Mouse (Mus musculus): ENCODE measurements around the gene Gm2022. TPM values are rescaled to one million over a fixed set of nuclear protein-coding genes. Genes with fewer than 3 reads are reported as not detected.
"Not testable (repeated sequence)": the region's sequence is repeated elsewhere in the genome, so short reads cannot be mapped to it uniquely, and the experiment has no call there.

Gm2022 gene
- polyA plus RNA-seq (2011; ENCODE audit: insufficient read length, low read depth, missing spikeins), result not detected in 2 replicates

DNA sequence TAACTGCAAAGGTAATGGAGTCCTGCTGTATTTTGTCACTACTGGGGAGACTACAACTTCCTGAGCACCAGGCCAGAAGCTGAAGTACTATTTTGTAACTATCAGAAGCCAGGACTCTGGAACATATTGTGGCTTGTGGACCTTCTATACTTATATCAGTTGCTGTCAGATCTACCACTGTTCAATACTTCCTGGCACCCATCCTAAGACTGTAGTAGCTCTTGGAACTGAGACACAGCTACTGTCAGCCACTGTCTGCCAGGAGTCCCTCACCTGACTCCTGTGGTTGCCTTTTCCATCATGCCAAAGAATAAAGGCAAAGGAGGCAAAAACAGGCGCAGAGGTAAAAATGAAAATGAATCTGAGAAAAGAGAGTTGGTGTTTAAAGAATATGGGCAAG, at the start of gene Gm2022:
Gene Gm2022 (plus strand): TSS at position 301 of the 400 bp plus-strand sequence.
- not testable (repeated sequence) for H3K4me1 ChIP-seq (ENCODE audit: control insufficient read depth, insufficient read depth, low read length); H3K27ac ChIP-seq (ENCODE audit: insufficient read depth, low read length); H3K4me3 ChIP-seq (ENCODE audit: insufficient read depth, low read length)

DNA sequence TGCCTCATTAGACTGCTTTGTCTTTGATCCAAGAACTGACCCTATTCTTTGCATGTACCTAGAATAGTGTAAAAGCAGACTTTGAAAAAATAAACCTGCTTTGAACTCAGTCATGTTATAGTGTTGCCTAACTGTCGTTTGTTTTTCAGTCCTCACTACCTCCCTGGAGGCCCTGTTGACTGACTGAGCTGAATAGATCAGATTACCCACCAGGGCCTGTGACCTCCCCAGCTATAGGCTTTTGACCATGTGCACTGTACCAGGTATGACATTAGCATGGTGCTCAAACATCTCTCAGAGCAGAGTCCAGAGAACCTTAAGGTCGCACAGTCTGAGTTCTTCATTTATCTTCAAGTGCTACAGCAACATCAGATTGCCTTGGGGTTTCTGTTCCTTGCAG, 44.5 kb upstream of the Gm2022 start:
- not testable (repeated sequence) for H3K27ac ChIP-seq (ENCODE audit: insufficient read depth, low read length)

DNA sequence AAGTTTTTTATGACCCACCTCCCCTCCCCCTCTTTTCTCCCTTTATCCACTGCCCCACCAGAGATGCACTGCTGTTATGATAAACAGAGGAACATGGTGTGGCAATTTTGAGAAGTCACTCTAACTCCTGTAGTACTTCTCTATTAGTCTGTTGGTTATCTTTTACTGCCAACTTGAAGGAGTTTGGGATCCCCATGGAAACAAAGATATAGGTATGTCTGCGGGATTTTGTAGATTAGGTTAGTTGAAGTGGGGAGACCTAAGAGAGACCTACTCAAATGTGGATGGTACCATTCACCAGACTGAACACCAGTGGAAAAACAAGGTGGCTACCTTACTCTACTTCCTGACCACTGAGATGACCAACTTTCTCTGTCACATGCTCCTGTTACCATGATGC, 39.1 kb upstream of the Gm2022 start:
- not testable (repeated sequence) for H3K4me3 ChIP-seq (ENCODE audit: insufficient read depth, low read length); H3K4me1 ChIP-seq (ENCODE audit: control insufficient read depth, insufficient read depth, low read length); H3K27ac ChIP-seq (ENCODE audit: insufficient read depth, low read length)

More for the DNA sequence above, 44.5 kb upstream of the Gm2022 start:
- H3K4me3 ChIP-seq (ENCODE audit: insufficient read depth, low read length); H3K4me1 ChIP-seq (ENCODE audit: control insufficient read depth, insufficient read depth, low read length): not testable (repeated sequence)

DNA sequence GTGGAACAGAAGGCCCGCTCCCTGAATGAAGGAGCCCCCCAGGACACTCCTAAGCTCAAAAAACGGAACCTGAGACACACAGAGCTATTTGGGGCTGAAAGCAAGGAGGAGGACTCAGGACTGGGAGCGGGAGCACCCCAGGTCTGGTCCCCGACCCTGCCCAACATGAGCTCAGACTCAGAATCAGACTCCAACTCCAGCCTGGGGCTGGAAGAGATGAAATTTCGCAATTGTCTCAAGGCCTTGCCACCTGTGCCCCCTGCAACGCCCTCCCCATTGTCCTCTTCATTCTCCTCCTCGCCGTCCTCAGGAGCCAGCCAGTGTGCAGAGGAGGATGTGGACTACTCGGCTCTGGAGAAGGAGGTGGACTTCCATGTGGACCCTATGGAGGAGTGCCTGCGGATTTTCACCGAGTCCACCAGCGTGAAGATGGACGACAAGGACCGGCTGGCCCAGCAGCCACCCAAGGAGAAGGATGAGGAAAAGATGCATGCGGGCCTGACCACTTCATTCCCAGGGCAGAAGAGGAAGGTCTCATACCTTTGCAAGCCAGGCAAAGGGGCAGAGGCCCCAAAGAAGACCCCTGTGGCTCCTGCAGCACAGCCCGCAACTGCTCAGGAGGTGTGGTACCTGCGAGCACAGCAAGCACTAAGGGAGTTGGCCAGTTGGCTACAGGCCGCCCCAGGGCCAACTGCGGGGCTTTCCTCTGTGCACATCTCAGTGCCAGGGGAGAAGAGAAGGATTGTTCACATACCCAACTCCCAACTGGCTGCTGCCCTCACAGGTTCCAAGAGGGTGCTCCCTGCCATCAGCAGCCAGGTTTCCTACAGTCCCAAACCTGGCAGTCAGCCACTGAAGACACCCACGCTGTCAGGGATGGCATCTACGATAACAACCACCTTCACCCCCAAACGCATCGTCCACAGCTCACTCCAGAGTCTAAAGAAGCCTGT, 33.2 kb upstream of the Gm2022 start:
- H3K4me1 ChIP-seq (ENCODE audit: control insufficient read depth, insufficient read depth, low read length); H3K27ac ChIP-seq (ENCODE audit: insufficient read depth, low read length); H3K4me3 ChIP-seq (ENCODE audit: insufficient read depth, low read length): not testable (repeated sequence)

DNA sequence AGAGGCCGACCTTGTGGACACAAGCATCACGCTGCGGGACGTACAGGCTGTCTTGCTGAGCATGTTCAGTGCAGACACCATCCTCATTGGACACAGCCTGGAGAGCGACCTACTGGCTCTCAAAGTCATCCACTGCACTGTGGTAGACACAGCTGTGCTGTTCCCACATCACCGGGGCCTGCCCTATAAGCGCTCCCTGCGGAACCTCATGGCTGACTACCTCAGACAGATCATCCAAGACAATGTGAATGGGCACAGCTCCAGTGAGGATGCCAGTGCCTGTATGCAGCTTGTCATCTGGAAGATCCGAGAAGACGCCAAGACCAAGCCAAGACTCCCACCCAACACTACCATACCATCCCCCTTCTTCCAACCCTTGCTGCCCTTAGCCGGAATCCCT, 31.5 kb upstream of the Gm2022 start:
- H3K4me1 ChIP-seq (ENCODE audit: control insufficient read depth, insufficient read depth, low read length); H3K4me3 ChIP-seq (ENCODE audit: insufficient read depth, low read length); H3K27ac ChIP-seq (ENCODE audit: insufficient read depth, low read length): not testable (repeated sequence)

DNA sequence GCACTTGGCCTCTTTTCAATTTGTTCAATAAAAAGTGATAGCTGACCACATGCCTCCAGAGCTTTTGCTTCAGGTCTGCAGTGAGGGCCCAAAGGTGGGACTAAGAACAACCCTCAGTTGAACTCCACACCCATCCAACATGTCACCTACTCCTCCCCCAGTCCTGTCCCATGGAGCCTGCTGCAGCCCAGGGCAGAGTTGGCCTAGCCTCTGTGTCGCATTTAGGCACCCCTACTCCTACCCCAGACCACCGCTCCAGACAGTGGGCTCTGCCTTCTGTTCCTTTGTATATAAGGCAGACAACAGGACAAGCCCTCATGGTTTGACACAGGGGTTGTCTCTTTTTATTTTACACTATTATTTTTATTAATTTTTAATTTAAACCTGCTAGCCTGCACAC, 31.1 kb upstream of the Gm2022 start:
- H3K4me3 ChIP-seq (ENCODE audit: insufficient read depth, low read length); H3K4me1 ChIP-seq (ENCODE audit: control insufficient read depth, insufficient read depth, low read length); H3K27ac ChIP-seq (ENCODE audit: insufficient read depth, low read length): not testable (repeated sequence)

DNA sequence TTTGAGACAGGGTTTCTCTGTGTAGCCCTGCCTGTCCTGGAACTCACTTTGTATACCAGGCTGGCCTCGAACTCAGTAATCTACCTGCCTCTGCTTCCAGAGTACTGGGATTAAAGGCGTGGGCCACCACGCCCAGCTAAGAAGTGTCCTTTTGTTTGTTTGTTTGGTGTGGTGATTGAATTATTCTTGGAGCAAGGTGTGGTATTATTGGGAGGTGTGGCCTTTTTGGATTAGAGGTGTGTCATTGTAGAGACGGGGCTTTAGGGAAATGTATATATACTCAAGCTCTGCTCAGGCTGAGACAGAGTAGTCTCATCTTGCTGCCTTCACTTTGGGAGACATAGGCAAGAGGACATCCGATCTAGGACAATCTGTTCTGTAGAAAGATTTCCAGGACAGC, 21.4 kb upstream of the Gm2022 start, which contains the start of gene Gm2016:
Gene Gm2016 (plus strand): TSS at position 301 of the 400 bp plus-strand sequence.
- not testable (repeated sequence) for H3K27ac ChIP-seq (ENCODE audit: insufficient read depth, low read length); H3K4me1 ChIP-seq (ENCODE audit: control insufficient read depth, insufficient read depth, low read length); H3K4me3 ChIP-seq (ENCODE audit: insufficient read depth, low read length)

DNA sequence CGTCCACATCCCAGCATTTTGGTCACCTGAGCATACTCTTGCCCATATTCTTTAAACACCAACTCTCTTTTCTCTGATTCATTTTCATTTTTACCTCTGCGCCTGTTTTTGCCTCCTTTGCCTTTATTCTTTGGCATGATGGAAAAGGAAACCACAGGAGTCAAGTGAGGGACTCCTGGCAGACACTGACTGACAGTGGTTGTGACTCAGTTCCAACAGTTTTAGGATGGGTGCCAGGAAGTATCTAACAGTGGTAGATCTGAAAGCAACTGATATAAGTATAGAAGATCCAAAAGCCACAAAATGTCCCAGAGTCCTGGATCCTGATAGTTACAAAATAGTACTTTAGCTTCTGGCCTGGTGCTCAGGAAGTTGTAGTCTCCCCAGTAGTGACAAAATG, 24.6 kb downstream of the Gm2022 start, which contains the start of gene Gm2035:
Gene Gm2035 (minus strand): TSS at position 137 of the 400 bp plus-strand sequence.
- not testable (repeated sequence) for H3K4me3 ChIP-seq (ENCODE audit: insufficient read depth, low read length); H3K27ac ChIP-seq (ENCODE audit: insufficient read depth, low read length); H3K4me1 ChIP-seq (ENCODE audit: control insufficient read depth, insufficient read depth, low read length)

Other genes starting within 250 kb of the Gm2022 start
- not detected in 2 replicates for gene Gm21319, start 119.6 kb upstream of the Gm2022 start, polyA plus RNA-seq (2011; ENCODE audit: insufficient read length, low read depth, missing spikeins)
- not detected in 2 replicates for gene Gm21936, start 99.9 kb upstream of the Gm2022 start, polyA plus RNA-seq (2011; ENCODE audit: insufficient read length, low read depth, missing spikeins)
- gene BB287469, start 78.8 kb upstream of the Gm2022 start, polyA plus RNA-seq (2011; ENCODE audit: insufficient read length, low read depth, missing spikeins), result not detected in 2 replicates
- not detected in 2 replicates for gene Gm2001, start 53.0 kb upstream of the Gm2022 start, polyA plus RNA-seq (2011; ENCODE audit: insufficient read length, low read depth, missing spikeins)
- not detected in 2 replicates for gene Gm2016, start 21.3 kb upstream of the Gm2022 start, polyA plus RNA-seq (2011; ENCODE audit: insufficient read length, low read depth, missing spikeins)
- not detected in 2 replicates for gene Gm2035, start 24.5 kb downstream of the Gm2022 start, polyA plus RNA-seq (2011; ENCODE audit: insufficient read length, low read depth, missing spikeins)
- gene Gm2042, start 58.7 kb downstream of the Gm2022 start, polyA plus RNA-seq (2011; ENCODE audit: insufficient read length, low read depth, missing spikeins), result not detected in 2 replicates
- gene Gm2075, start 116.5 kb downstream of the Gm2022 start, polyA plus RNA-seq (2011; ENCODE audit: insufficient read length, low read depth, missing spikeins), result not detected in 2 replicates
- not detected in 2 replicates for gene Gm6803, start 123.4 kb downstream of the Gm2022 start, polyA plus RNA-seq (2011; ENCODE audit: insufficient read length, low read depth, missing spikeins)
- gene Gm2056, start 131.6 kb downstream of the Gm2022 start, polyA plus RNA-seq (2011; ENCODE audit: insufficient read length, low read depth, missing spikeins), result not detected in 2 replicates
- not detected in 2 replicates for gene Gm16368, start 188.3 kb downstream of the Gm2022 start, polyA plus RNA-seq (2011; ENCODE audit: insufficient read length, low read depth, missing spikeins)

All from embryonic fibroblast, embryonic 13.5 days (primary cell).